Mouse (Mus musculus) layer of hippocampus, adult 8-10 months (tissue): ENCODE data around the gene Slit3. TPM values are rescaled to one million over a fixed set of nuclear protein-coding genes. Genes with fewer than 3 reads are reported as not detected.

Source experiments
- DNase-seq, 2 experiments: peaks; one replicate each; pipeline ENCODE4 v3.0.0; 2022; ENCODE audit warnings: low spot score in 2 of 2
- total RNA-seq, 4 experiments: library from RNA; stranded (reverse); gene quantifications; 2 replicates each; pipeline ENCODE4 v1.2.4; 2022

Slit3 gene
- total RNA-seq, 4 experiments from 2014 or later, result 79.5 to 107 (median 95.7) TPM

- DNase-seq, result no peak
These were observed 3.6 kb downstream of the Slit3 start for GRCm38 (mm10) chr11:35124489-35125107.

- DNase-seq, result no peak
These were observed 4.1 kb downstream of the Slit3 start for GRCm38 (mm10) chr11:35125108-35125490.

GRCm38 (mm10) chr11:35131740-35132139, 10.7 kb downstream of the Slit3 start:
- DNase-seq, result no peak

- no peak for DNase-seq
These were observed 15.6 kb downstream of the Slit3 start for GRCm38 (mm10) chr11:35136625-35137024.

GRCm38 (mm10) chr11:35140092-35140491, 19.1 kb downstream of the Slit3 start:
- DNase-seq, result no peak

- no peak for DNase-seq
These were observed 21.2 kb downstream of the Slit3 start for GRCm38 (mm10) chr11:35142202-35142601.

- peak; percentile 81 to 84 for DNase-seq
These were observed 21.8 kb downstream of the Slit3 start for GRCm38 (mm10) chr11:35142698-35143360.

GRCm38 (mm10) chr11:35147818-35148445, 26.9 kb downstream of the Slit3 start:
- no peak for DNase-seq

- no peak for DNase-seq
These were observed 30.5 kb downstream of the Slit3 start for GRCm38 (mm10) chr11:35151539-35151951.

- DNase-seq, result no peak
These were observed 31.9 kb downstream of the Slit3 start for GRCm38 (mm10) chr11:35152875-35153274.

GRCm38 (mm10) chr11:35154449-35154848, 33.4 kb downstream of the Slit3 start:
- no peak for DNase-seq

GRCm38 (mm10) chr11:35155281-35155680, 34.3 kb downstream of the Slit3 start:
- DNase-seq, result no peak

- no peak for DNase-seq
These were observed 35.7 kb downstream of the Slit3 start for GRCm38 (mm10) chr11:35156676-35157075.

- DNase-seq, result peak in 1 of 2 experiments; percentile 48
These were observed 39.7 kb downstream of the Slit3 start for GRCm38 (mm10) chr11:35160682-35161211.

- no peak for DNase-seq
These were observed 42.4 kb downstream of the Slit3 start for GRCm38 (mm10) chr11:35163396-35163795.

GRCm38 (mm10) chr11:35167176-35167575, 46.2 kb downstream of the Slit3 start:
- DNase-seq, result no peak

GRCm38 (mm10) chr11:35171505-35171904, 50.5 kb downstream of the Slit3 start:
- no peak for DNase-seq

GRCm38 (mm10) chr11:35177564-35177963, 56.5 kb downstream of the Slit3 start:
- no peak for DNase-seq

- peak; percentile 63 to 64 for DNase-seq
These were observed 57.3 kb downstream of the Slit3 start for GRCm38 (mm10) chr11:35178144-35178817.

GRCm38 (mm10) chr11:35179305-35179704, 58.3 kb downstream of the Slit3 start:
- DNase-seq, result no peak

GRCm38 (mm10) chr11:35182887-35183286, 61.9 kb downstream of the Slit3 start:
- DNase-seq, result no peak

- no peak for DNase-seq
These were observed 73.8 kb downstream of the Slit3 start for GRCm38 (mm10) chr11:35194826-35195225.
